ENCODE assay signal across 7 mouse cellular contexts in genomic region chr1:38626739-38627661, GRCm38 (mm10). TPM values are rescaled to one million over a fixed set of nuclear protein-coding genes. Genes with fewer than 3 reads are reported as not detected.
DNase-seq lines count a peak whose midpoint lies in the region; ATAC-seq lines count a peak whose summit lies in the region.

No protein-coding gene starts in this region.

- peaks cover 64% of the 10 kb centered on the region for H3K4me1 ChIP-seq in limb, embryonic 13.5 days
- peaks cover 74% of the 10 kb centered on the region for H3K4me1 ChIP-seq in midbrain, embryonic 13.5 days (replicated peaks)

- peaks cover 8% of the 10 kb centered on the region for H3K36me3 ChIP-seq in limb, embryonic 13.5 days
- no peaks in the 10 kb centered on the region for H3K36me3 ChIP-seq in midbrain, embryonic 13.5 days

- ATAC-seq in limb, embryonic 13.5 days (ENCODE audit: low FRiP score, low read depth) = peak; percentile 79
- peak; percentile 87 for ATAC-seq in midbrain, embryonic 13.5 days

- H3K27me3 ChIP-seq in limb, embryonic 13.5 days = peaks cover 14% of the 10 kb centered on the region; the same call in 1 of the 2 replicates
- H3K27me3 ChIP-seq in midbrain, embryonic 13.5 days = no peaks in the 10 kb centered on the region

- no peaks in the 10 kb centered on the region for H3K9me3 ChIP-seq in limb, embryonic 13.5 days
- H3K9me3 ChIP-seq in midbrain, embryonic 13.5 days = no peaks in the 10 kb centered on the region

- peak; percentile 42 for DNase-seq in adipocyte (ENCODE audit: low spot score)
- peak; percentile 85 to 91 for DNase-seq in cerebellum, postnatal 10 days
- DNase-seq in gastrocnemius, adult 18-20 months (ENCODE audit: low spot score) = peak; percentile 9
- peak; percentile 47 for DNase-seq in induced T-regulatory cell, adult 2 months (ENCODE audit: low read depth)
- DNase-seq in spleen, postnatal 10 days (ENCODE audit: low spot score in 2 of 2) = peak; percentile 16 to 42

- WGBS in limb, embryonic 13.5 days = 1% methylated on average over 64 of the region's 133 CpGs
- under 1% methylated on average over 83 of the region's 133 CpGs for WGBS in midbrain, embryonic 13.5 days

- H3K4me3 ChIP-seq in limb, embryonic 13.5 days = peak overlapping the region; percentile 91
- H3K4me3 ChIP-seq in midbrain, embryonic 13.5 days (replicated peaks) = peak overlapping the region; percentile 92

- H3K4me2 ChIP-seq in limb, embryonic 13.5 days (replicated peaks) = peak overlapping the region; percentile 84
- H3K4me2 ChIP-seq in midbrain, embryonic 13.5 days (replicated peaks) = peak overlapping the region; percentile 87

- peak overlapping the region; percentile 99 for H3K27ac ChIP-seq in limb, embryonic 13.5 days
- peak overlapping the region; percentile 97 for H3K27ac ChIP-seq in midbrain, embryonic 13.5 days

- H3K9ac ChIP-seq in limb, embryonic 13.5 days = peak overlapping the region; percentile 97
- peak overlapping the region; percentile 96 for H3K9ac ChIP-seq in midbrain, embryonic 13.5 days (replicated peaks)

RNA-seq across cellular contexts. Expression of gene Aff3, which starts 37.8 kb away (rescaled TPM):
- 1 to 10 TPM; 1.2 to 2.0 TPM for total RNA-seq in gastrocnemius, adult 18-20 months (2021)
- polyA plus RNA-seq in limb, embryonic 13.5 days (2015; fragmentation: Nextera tagmentation; extraction: Ambion mirVana) = 20.6 and 24.9 TPM in 2 replicates
- 10.7 and 12.7 TPM in 2 replicates for polyA plus RNA-seq in midbrain, embryonic 13.5 days (2015; fragmentation: Nextera tagmentation; extraction: Ambion mirVana)

Comparison
In these comparisons a context has a peak if more than half of its experiments do, and no peak if none do; other contexts are left out.
1. Peak in every context shown above with its lines: DNase-seq, ATAC-seq, H3K4me3 ChIP-seq and H3K27ac ChIP-seq.
2. DNase-seq: peak in every context shown above with its lines; median percentile 88 in cerebellum, postnatal 10 days; 47 in induced T-regulatory cell, adult 2 months; 42 in adipocyte; 29 in spleen, postnatal 10 days; 9 in gastrocnemius, adult 18-20 months.